Mouse (Mus musculus) liver, postnatal 0 days (tissue): Measurements from ENCODE around the gene Irgc1. TPM values are rescaled to one million over a fixed set of nuclear protein-coding genes. Genes with fewer than 3 reads are reported as not detected.

Source experiments
- ATAC-seq: fragments of 200-750 bp; cut with Nextera tagmentation; 2 replicates; pipeline ENCODE4 v1.8.0; 2017; ENCODE audit warnings: mild to moderate bottlenecking, moderate library complexity
- DNase-seq: peaks from one replicate; pipeline ENCODE4 v3.0.0-alpha.2; 2016
- H3K27ac ChIP-seq: fragments of 300-500 bp; sonication (generic); 2 replicates; pipeline ENCODE4 v1.5.1; 2014; ENCODE audit warnings: antibody characterized with exemption, moderate library complexity, mild to moderate bottlenecking, low read depth
- H3K27me3 ChIP-seq: fragments of 300-500 bp; sonication (generic); 2 replicates; pipeline ENCODE4 v1.6.1; 2014; ENCODE audit warnings: low read length, control low read depth, mixed read lengths; ENCODE audit not compliant: insufficient read depth
- H3K36me3 ChIP-seq: fragments of 300-500 bp; sonication (generic); replicated peaks from 2 replicates; pipeline ENCODE4 v1.6.1; 2014; ENCODE audit warnings: mild to moderate bottlenecking, control low read depth, low read length, moderate library complexity, mixed read lengths; ENCODE audit not compliant: insufficient read depth
- H3K4me1 ChIP-seq: fragments of 300-500 bp; sonication (generic); 2 replicates; pipeline ENCODE4 v1.6.1; 2014; ENCODE audit warnings: antibody characterized with exemption, mild to moderate bottlenecking, control low read depth; ENCODE audit not compliant: insufficient read depth
- H3K4me2 ChIP-seq: fragments of 300-500 bp; sonication (generic); 2 replicates; pipeline ENCODE4 v1.6.1; 2014; ENCODE audit warnings: low read depth, mild to moderate bottlenecking, low read length, moderate library complexity, mixed read lengths
- H3K4me3 ChIP-seq: fragments of 300-500 bp; sonication (generic); 2 replicates; pipeline ENCODE4 v1.5.1; 2014; ENCODE audit warnings: low read depth, low read length
- H3K9ac ChIP-seq: fragments of 300-500 bp; sonication (generic); replicated peaks from 2 replicates; pipeline ENCODE4 v1.6.1; 2014; ENCODE audit warnings: mild to moderate bottlenecking, moderate library complexity
- H3K9me3 ChIP-seq: fragments of 300-500 bp; sonication (generic); 2 replicates; pipeline ENCODE4 v1.6.1; 2016; ENCODE audit warnings: mild to moderate bottlenecking, control low read depth, low read length, mixed read lengths
- CTCF ChIP-seq: sonication (generic); IDR thresholded peaks from 2 replicates; pipeline ENCODE4 v1.5.1; 2016; ENCODE audit warnings: antibody characterized with exemption, low read depth
- EP300 ChIP-seq: IDR thresholded peaks from 2 replicates; pipeline ENCODE4 v1.6.1; 2016; ENCODE audit warnings: antibody characterized with exemption, low read depth, mild to moderate bottlenecking
- WGBS: fragments of 180-500 bp; shearing (Covaris S2); extraction: QIAGEN DNeasy Blood & Tissue Kit; methylation state at CpG from one replicate; pipeline ENCODE4 v1.1.7; 2014; ENCODE audit not compliant: insufficient replicate concordance; 5-methylcytosine and 5-hydroxymethylcytosine counted together
- polyA plus RNA-seq: library from polyadenylated mRNA; unstranded; fragments of >200 nt; fragmentation: Nextera tagmentation; extraction: Ambion mirVana; gene quantifications from 2 replicates; pipeline ENCODE4 v1.2.1, GENCODE M21; 2015

Gene Irgc1
- polyA plus RNA-seq, 1 experiment from 2014 or later, result 0.18 TPM

GRCm38 (mm10) chr7:24455726-24456125 lies 3.6 kb upstream of the Irgc1 start:
- Histone ChIP-seq H3K27ac (no peak overlapping the region), H3K9ac (no peak overlapping the region), H3K4me3 (no peak overlapping the region), H3K27me3 (no peaks in the 10 kb centered on the region), H3K4me2 (no peak overlapping the region), H3K4me1 (peaks cover 11% of the 10 kb centered on the region), H3K9me3 (no peaks in the 10 kb centered on the region), H3K36me3 (no peaks in the 10 kb centered on the region)
- no peak for DNase-seq
- TF ChIP-seq CTCF, result no peak
- no peak for TF ChIP-seq EP300
- ATAC-seq, result no peak
- 66% methylated on average over 5 of the region's 5 CpGs for WGBS

- Histone ChIP-seq H3K9me3 (no peaks in the 10 kb centered on the region), H3K9ac (no peak overlapping the region), H3K4me3 (no peak overlapping the region), H3K36me3 (no peaks in the 10 kb centered on the region), H3K4me1 (peaks cover 15% of the 10 kb centered on the region), H3K27ac (no peak overlapping the region), H3K27me3 (no peaks in the 10 kb centered on the region), H3K4me2 (no peak overlapping the region)
- 58% methylated on average over 2 of the region's 2 CpGs for WGBS
- DNase-seq, result no peak
- TF ChIP-seq EP300, result no peak
- no peak for TF ChIP-seq CTCF
- ATAC-seq, result no peak
Measured at GRCm38 (mm10) chr7:24454199-24454598, 2.1 kb upstream of the Irgc1 start.

GRCm38 (mm10) chr7:24450585-24451017 lies 1.5 kb downstream of the Irgc1 start:
- Histone ChIP-seq H3K27me3 (no peaks in the 10 kb centered on the region), H3K9me3 (no peaks in the 10 kb centered on the region), H3K9ac (no peak overlapping the region), H3K36me3 (no peaks in the 10 kb centered on the region), H3K4me1 (peaks cover 19% of the 10 kb centered on the region), H3K4me3 (no peak overlapping the region), H3K27ac (peak overlapping the region; percentile 71), H3K4me2 (peak overlapping the region; percentile 29; the same call in 1 of the 2 replicates)
- TF ChIP-seq CTCF (no peak), EP300 (peak; percentile 67)
- ATAC-seq (peak; percentile 55), DNase-seq (peak; percentile 65)
- 22% methylated on average over 9 of the region's 9 CpGs for WGBS

GRCm38 (mm10) chr7:24448782-24449517 lies 3.1 kb downstream of the Irgc1 start:
- 50% methylated on average over 14 of the region's 14 CpGs for WGBS
- Histone ChIP-seq H3K4me1 (peaks cover 19% of the 10 kb centered on the region), H3K36me3 (no peaks in the 10 kb centered on the region), H3K9me3 (no peaks in the 10 kb centered on the region), H3K27me3 (no peaks in the 10 kb centered on the region), H3K4me3 (no peak overlapping the region), H3K27ac (no peak overlapping the region; the same call in 1 of the 2 replicates), H3K4me2 (no peak overlapping the region), H3K9ac (no peak overlapping the region)
- peak; percentile 48 for DNase-seq
- TF ChIP-seq EP300, result no peak
- no peak for TF ChIP-seq CTCF
- peak; percentile 25; the same call in 1 of the 2 replicates for ATAC-seq

- no peaks in the 10 kb centered on the region for H3K27me3 ChIP-seq
- ATAC-seq (no peak), DNase-seq (no peak)
- H3K9ac ChIP-seq, result no peak overlapping the region
- peaks cover 19% of the 10 kb centered on the region for H3K4me1 ChIP-seq
- no peak overlapping the region for H3K4me3 ChIP-seq
- 66% methylated on average over 7 of the region's 7 CpGs for WGBS
- no peak for TF ChIP-seq EP300
- peak; percentile 38 for TF ChIP-seq CTCF
- no peaks in the 10 kb centered on the region for H3K9me3 ChIP-seq
- H3K27ac ChIP-seq, result no peak overlapping the region
- no peak overlapping the region for H3K4me2 ChIP-seq
- H3K36me3 ChIP-seq, result no peaks in the 10 kb centered on the region
Measured at GRCm38 (mm10) chr7:24446697-24447340, 5.3 kb downstream of the Irgc1 start.

- H3K36me3 ChIP-seq, result no peaks in the 10 kb centered on the region
- H3K9me3 ChIP-seq, result no peaks in the 10 kb centered on the region
- H3K4me2 ChIP-seq, result peak overlapping the region; percentile 3; the same call in 1 of the 2 replicates
- H3K4me1 ChIP-seq, result peaks cover 11% of the 10 kb centered on the region
- TF ChIP-seq EP300 (no peak), CTCF (no peak)
- H3K9ac ChIP-seq, result no peak overlapping the region
- no peak overlapping the region for H3K4me3 ChIP-seq
- DNase-seq (peak; percentile 66), ATAC-seq (peak; percentile 23; the same call in 1 of the 2 replicates)
- no peaks in the 10 kb centered on the region for H3K27me3 ChIP-seq
- WGBS, result 76% methylated on average over 9 of the region's 9 CpGs
- H3K27ac ChIP-seq, result peak overlapping the region; percentile 55
Measured at GRCm38 (mm10) chr7:24445266-24445926, 6.7 kb downstream of the Irgc1 start.
